Mouse (Mus musculus) cerebellum, adult 18-20 months (tissue): ENCODE measurements around the gene Atp1b2.

Experiments
- DNase-seq, 2 experiments: peaks; one replicate each; pipeline ENCODE4 v3.0.0; 2021

The Atp1b2 gene

GRCm38 (mm10) chr11:69579128-69580017, 26.4 kb downstream of the Atp1b2 start:
- DNase-seq, result peak; percentile 94 to 99

- no peak for DNase-seq
These were observed 27.4 kb downstream of the Atp1b2 start for GRCm38 (mm10) chr11:69578301-69578700.

GRCm38 (mm10) chr11:69576307-69576706, 29.4 kb downstream of the Atp1b2 start:
- no peak for DNase-seq

- no peak for DNase-seq
These were observed 30.5 kb downstream of the Atp1b2 start for GRCm38 (mm10) chr11:69575220-69575619.

GRCm38 (mm10) chr11:69565131-69565530, 40.6 kb downstream of the Atp1b2 start:
- no peak for DNase-seq

- DNase-seq, result no peak
These were observed 41.4 kb downstream of the Atp1b2 start for GRCm38 (mm10) chr11:69564391-69564790.

GRCm38 (mm10) chr11:69563373-69563772, 42.4 kb downstream of the Atp1b2 start:
- DNase-seq, result no peak

GRCm38 (mm10) chr11:69560896-69561854, 44.6 kb downstream of the Atp1b2 start:
- DNase-seq, result no peak

- no peak for DNase-seq
These were observed 45.6 kb downstream of the Atp1b2 start, which contains the start of gene Efnb3 for GRCm38 (mm10) chr11:69559851-69560765. Efnb3 (minus strand) TSS chr11:69560205.

- DNase-seq, result no peak
These were observed 46.6 kb downstream of the Atp1b2 start for GRCm38 (mm10) chr11:69559183-69559582.

GRCm38 (mm10) chr11:69558756-69559155, 47.0 kb downstream of the Atp1b2 start:
- DNase-seq, result no peak

GRCm38 (mm10) chr11:69557381-69557958, 48.3 kb downstream of the Atp1b2 start:
- no peak for DNase-seq

GRCm38 (mm10) chr11:69554539-69555140, 51.1 kb downstream of the Atp1b2 start:
- no peak for DNase-seq

GRCm38 (mm10) chr11:69553341-69553721, 52.4 kb downstream of the Atp1b2 start:
- DNase-seq, result no peak

GRCm38 (mm10) chr11:69552622-69553340, 53.0 kb downstream of the Atp1b2 start:
- no peak for DNase-seq

GRCm38 (mm10) chr11:69551310-69551709, 54.4 kb downstream of the Atp1b2 start:
- DNase-seq, result no peak
